Mouse (Mus musculus) testis, adult 2 months (tissue): ENCODE data around the gene Olfr282.

Source experiments
- CTCF ChIP-seq: fragments of 200-500 bp; IDR thresholded peaks from 2 replicates; pipeline ENCODE4 v1.5.1; 2012; ENCODE audit warnings: low read depth, mild to moderate bottlenecking, inconsistent platforms, low read length, moderate library complexity; ENCODE audit not compliant: control insufficient read depth, insufficient read depth, insufficient replicate concordance
- POLR2A ChIP-seq: fragments of 200-500 bp; IDR thresholded peaks from 2 replicates; pipeline ENCODE4 v1.6.1; 2012; ENCODE audit warnings: low read depth, mild to moderate bottlenecking, inconsistent platforms, low read length, moderate library complexity; ENCODE audit not compliant: control insufficient read depth

DNA sequence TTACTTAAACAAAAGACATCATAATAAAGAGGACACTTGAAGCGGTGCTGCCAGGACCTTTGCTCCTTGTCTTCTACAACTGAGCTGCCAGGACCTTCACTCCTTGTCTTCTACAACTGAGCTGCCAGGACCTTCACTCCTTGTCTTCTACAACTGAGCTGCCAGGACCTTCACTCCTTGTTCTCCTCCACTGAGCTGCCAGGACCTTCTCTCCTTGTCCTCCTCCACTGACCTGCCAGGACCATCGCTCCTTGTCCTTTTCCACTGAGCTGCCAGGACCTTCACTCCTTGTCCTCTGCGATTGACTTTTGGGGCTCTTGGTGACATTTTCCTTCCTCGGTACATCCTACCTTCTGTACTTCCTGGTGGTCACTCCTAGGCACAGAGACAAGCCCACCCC, 17.5 kb downstream of the Olfr282 start:
- no peak for TF ChIP-seq CTCF
- TF ChIP-seq POLR2A, result no peak
